Mouse (Mus musculus): ENCODE data around the gene Unc5cl. TPM values are rescaled to one million over a fixed set of nuclear protein-coding genes. Genes with fewer than 3 reads are reported as not detected.
A peak's percentile ranks its signal among the peaks of the same experiment; 100 is the strongest.
"Not testable (repeated sequence)": the region's sequence is repeated elsewhere in the genome, so short reads cannot be mapped to it uniquely, and the experiment has no call there.

Gene Unc5cl
- total RNA-seq, 2 experiments from 2014 or later, result 0.14 to 0.21 TPM

GRCm38 (mm10) chr17:48467395-48468231, 12.9 kb downstream of the Unc5cl start:
- peak; percentile 93 for DNase-seq

- not testable (repeated sequence) for DNase-seq
Measured at GRCm38 (mm10) chr17:48474282-48474681, 19.6 kb downstream of the Unc5cl start.

- no peak for DNase-seq
Measured at GRCm38 (mm10) chr17:48475444-48475843, 20.7 kb downstream of the Unc5cl start.

DNA sequence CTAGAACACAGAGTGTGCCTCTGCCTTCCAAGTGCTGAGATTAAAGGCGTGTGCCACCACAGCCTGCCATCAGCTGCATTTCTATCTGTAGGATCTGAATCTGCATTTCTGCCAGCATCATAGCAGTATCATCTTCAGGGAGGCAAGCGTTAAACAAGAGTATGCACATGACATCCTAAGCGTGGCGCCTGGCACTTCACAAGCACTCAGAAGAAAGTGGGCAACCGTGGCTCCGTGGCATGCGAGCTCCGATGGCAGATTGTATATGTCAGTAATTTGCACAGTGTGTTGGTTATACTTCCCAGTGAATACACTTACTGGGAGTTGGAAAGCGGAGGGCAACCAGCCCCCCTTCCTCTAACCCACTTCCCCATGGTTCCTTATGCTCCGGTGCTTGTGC, 25.3 kb downstream of the Unc5cl start:
- no peak for DNase-seq

DNA sequence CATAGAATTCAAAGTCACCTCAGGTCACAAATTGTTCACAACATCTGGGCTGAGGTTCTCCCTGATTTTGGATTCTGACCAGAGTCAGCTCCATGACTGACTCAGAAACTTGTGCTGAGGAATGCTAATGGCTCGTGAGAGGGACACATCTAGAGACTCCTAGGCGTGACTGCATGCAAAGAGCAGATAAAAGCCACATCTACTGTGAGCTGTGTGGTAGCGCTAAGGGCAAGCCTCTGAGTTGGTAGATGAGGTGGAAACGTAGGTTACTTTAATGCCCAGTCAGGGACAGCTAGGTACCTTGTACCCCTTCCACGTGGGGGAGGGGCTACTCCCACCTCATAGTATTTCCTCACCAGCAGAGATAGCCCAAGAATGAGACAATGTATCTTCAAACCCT, 29.1 kb downstream of the Unc5cl start:
- DNase-seq, result no peak

DNA sequence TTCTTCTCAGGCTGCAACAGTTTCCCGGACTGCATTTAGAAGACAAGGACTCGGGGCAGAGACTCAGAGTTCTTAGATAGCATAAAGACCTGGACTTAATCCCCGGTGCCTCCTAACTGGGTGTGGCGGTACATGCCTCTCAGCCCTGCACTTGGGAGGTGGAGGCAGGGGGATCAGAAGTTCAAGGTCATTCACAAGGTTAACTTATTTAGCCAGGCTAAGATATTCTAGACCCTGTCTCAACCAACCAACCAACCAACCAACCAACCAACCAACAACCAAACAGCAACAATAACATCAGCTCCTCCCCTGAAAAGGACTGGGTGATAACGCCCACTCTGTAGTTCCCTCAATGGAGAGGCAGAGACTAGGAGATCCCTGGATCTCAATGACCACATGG, 29.5 kb downstream of the Unc5cl start:
- DNase-seq, result no peak

GRCm38 (mm10) chr17:48489466-48489865, 34.8 kb downstream of the Unc5cl start:
- no peak for DNase-seq

DNA sequence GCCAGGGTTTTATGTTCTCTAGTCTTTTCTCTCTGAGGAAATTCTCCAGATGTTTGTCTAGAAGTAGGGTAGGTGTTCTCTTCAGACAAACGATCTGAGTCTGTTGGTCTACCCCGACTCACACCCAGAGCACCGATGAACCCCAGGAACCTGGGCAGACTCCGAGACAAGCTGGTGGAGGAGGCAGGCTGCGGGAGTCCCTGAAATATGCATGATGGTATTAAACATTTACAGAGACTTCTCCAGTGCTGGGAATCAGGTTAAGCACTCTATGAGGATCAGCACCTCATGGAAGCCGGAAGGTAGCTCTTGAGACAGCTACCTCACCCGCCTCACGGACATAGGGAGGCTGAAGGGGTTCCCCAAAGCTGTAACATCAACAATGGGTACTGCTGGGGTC, 37.9 kb downstream of the Unc5cl start:
- no peak for DNase-seq

DNA sequence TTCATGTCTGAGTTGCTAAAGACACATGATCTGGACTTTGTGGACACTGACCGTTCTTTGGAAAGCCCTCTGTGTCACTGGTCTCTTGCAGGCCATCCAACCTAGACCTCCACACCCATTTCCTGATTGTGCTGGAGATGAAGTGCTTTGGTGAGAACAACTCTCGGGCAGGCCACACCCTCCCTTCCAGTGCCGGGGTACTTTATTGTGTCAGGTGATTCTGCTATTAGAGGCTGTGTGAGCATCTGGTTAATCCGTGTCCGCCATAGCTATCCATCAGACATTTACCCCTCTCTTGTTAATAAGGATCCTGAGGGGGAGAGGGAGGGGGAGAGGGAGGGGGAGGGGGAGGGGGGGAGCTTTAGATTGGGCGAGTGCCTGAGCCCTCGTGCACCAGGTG, 38.9 kb downstream of the Unc5cl start:
- DNase-seq, result no peak

- DNase-seq, result no peak
Measured at GRCm38 (mm10) chr17:48493986-48494385, 39.3 kb downstream of the Unc5cl start.

GRCm38 (mm10) chr17:48497986-48498385, 43.3 kb downstream of the Unc5cl start:
- DNase-seq, result no peak

GRCm38 (mm10) chr17:48500846-48501445, 46.2 kb downstream of the Unc5cl start:
- peak; percentile 43 for DNase-seq

DNA sequence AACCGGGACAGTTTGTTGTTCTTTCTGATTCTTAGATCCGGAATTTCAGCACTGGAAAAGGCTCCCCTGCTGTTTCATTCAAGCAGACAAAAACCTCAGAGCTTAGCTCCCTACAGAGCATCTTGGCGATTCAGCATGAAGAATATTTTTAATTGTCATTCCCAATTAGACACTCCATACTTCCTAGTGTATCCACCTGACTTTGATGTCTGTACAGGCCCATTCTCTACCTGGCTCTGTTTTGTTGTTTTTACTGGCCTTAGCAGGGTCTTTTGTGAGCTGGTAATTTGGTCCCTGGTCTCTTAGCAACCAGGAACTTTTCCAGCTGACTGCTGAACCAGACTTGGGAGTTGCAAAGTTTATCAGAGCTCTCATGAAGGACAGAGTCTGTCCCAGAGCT, 50.3 kb downstream of the Unc5cl start:
- DNase-seq, result no peak

DNA sequence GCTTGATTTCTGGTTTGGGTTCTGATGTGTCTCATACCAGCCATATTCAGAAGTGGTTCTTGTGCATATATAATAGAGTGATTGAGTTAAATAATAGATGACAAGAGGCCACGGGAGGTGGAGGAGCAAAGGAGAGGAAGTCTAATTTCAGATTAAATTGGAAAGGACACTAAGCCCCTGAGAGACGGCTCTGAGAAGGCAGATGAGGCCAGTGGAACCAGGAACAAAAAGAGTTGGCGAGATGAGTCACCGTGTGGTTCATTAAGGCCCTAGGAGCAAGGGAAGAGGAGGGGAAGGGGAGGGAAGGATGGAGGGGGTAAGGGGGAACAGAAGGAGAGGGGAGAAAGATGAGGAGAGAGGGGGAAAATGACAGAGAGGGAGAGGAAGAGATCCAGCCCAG, 52.3 kb downstream of the Unc5cl start:
- no peak for DNase-seq

DNA sequence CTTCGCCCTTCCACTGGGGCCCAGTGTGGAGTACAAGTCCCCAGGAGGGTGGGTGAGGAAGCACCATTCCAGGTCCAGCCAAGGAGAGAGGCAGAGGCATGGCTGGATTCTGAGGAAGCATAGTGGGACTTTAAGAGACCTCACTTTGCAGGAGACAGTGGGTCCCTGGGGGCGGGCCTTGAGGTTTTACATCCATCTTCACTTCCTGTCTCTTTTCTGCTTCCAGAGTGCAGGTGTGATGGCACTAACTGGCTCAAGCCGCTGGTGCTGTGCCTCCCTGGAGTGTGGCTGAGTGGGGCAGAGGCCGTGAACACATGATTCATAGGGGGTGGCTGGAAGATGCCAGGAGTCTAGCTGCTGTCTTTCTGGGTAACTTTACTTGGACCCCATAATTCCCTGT, 54.9 kb downstream of the Unc5cl start:
- DNase-seq, result no peak

DNA sequence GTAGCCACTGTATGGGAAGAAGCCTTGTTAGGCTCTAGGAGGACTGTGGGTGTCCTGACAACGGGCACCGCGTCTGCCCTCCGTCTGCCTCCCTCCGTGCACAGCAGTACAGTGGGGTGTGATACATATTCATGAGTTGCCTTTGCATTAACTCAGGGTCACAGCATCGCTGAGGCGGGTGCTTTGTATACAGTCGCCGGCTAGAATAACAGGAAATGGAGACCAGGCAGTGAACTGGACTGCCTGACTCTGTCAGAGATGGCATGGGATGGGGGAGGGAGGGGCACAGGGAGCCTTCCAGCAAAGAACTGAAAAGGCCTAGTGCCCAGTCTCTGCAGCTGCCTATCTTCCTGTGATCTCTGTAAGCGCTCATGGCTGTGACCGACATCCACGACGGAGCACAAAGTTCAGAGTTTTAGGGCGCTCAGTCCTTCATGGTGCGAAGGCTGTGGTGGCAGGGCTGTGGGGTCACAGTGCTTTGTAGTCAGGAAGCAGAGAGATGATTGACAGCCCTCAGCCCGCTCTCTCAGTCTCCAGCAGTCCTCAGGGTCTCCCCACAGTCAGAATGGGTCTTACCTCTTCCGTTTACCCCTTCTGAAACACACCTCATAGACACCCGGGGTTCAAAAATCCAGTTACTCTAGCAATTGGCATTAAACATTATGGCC, 58.0 kb downstream of the Unc5cl start:
- no peak for DNase-seq

DNA sequence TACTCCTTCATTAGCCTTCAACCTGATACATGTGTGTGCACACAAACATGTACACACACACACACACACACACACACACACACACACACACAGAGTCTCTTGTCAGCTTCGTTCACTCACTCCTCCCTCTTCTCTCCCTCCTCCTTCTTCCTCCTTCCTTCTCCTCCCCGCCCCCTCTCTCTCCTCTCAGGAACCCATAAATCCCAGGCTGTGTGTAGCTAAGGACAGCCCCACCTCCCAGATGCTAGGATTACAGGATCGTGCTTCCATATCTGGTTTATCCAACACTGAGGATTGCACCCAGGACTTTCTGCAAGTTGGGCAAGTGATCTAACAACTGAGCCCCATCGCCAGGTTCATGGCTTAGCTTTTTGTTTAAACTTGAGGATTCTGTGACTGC, 59.9 kb downstream of the Unc5cl start:
- no peak for DNase-seq

- DNase-seq, result no peak
Measured at GRCm38 (mm10) chr17:48519046-48519445, 64.3 kb downstream of the Unc5cl start.

GRCm38 (mm10) chr17:48520352-48520751, 65.7 kb downstream of the Unc5cl start:
- no peak for DNase-seq

GRCm38 (mm10) chr17:48523056-48523455, 68.4 kb downstream of the Unc5cl start:
- no peak for DNase-seq

DNA sequence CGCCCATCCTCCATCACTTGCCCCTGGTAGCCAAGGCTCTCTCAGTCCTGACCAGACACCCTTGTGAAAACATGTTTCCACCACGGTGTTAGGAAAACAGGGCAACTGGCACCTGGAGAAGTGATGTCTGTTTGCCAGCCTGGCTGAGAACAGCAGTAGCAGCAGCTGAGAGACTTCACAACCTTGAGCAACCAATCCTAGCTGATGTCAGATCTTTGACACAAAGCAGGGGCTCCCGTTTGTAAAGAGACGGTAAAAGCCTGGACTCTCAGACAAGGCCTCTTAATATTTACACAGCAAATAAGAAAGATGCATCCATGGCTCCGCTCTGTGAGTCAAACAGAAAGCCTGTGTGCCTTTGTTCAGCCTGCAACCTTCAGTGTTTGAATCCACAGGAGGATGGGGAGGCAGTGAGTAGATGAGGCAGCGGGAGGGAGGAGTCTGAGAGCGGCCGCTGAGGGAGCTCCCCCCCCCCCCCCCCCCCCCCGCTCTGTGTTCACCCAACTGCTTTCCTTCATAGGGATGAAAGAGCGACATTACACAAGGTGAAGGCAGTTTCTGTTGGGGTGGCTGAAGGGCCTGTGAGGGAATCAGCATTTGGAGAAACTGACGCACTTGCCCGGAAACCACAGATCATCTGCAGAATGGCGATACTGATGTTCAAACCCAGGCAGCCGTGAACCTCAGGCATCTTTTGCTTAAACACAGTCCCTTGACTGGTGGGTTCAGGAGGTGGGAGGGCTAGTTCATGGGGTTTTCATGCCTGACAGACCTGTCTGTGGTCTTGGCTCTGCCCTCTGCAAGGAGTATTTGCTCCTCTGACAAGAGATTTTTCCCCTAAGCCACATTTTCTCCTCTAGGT, 79.4 kb downstream of the Unc5cl start:
- no peak for DNase-seq

GRCm38 (mm10) chr17:48538328-48538727, 83.6 kb downstream of the Unc5cl start:
- peak; percentile 16 for DNase-seq

DNA sequence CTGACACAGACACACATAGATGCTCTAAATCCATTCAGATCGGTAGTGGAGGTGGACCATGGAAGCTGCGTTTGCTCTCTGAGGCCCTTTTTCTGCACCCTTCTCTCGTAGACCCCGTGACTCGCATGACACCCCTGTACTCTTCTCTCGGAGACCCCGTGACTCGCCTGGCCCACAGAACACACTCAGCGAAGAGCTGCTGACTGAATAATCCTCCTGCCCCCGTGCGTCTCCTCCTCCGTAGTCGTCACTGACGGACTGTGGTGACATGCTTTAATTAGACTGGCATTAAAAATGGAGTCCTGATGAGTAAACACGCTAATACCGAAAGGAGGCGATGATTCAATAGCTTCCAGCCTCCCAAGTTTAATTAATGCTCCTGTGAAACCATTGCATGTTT, 84.6 kb downstream of the Unc5cl start:
- DNase-seq, result no peak
